In genomic region chr3:129321585-129321984, GRCm38 (mm10) we compare ENCODE assay signal across 29 mouse cellular contexts. TPM values are rescaled to one million over a fixed set of nuclear protein-coding genes. Genes with fewer than 3 reads are reported as not detected.
DNase-seq lines count a peak whose midpoint lies in the region; ATAC-seq and TF ChIP-seq lines count a peak whose summit lies in the region.
"Had no signal": no experiment of that assay in that cellular context is flagged by ENCODE, and none has a peak within 500 bp of the region (broad histone marks: within the 10 kb centered on the region; RNA-seq: fewer than 3 reads in every experiment).

No protein-coding gene starts in this region.

- no peak overlapping the region for H3K27ac ChIP-seq in intestine, embryonic 15.5 days
- H3K27ac ChIP-seq in intestine, embryonic 16.5 days (ENCODE audit: low read length) = no peak overlapping the region
- no peak overlapping the region for H3K27ac ChIP-seq in lung, postnatal 0 days (ENCODE audit: low read length)
- H3K27ac ChIP-seq: embryonic facial prominence, embryonic 12.5 days; forebrain, embryonic 10.5 days; forebrain, embryonic 15.5 days; hindbrain, embryonic 13.5 days; limb, embryonic 13.5 days; liver, embryonic 12.5 days; midbrain, embryonic 10.5 days; neural tube, embryonic 12.5 days had no signal

- H3K27me3 ChIP-seq in intestine, embryonic 15.5 days (replicated peaks) = no peaks in the 10 kb centered on the region
- H3K27me3 ChIP-seq in intestine, embryonic 16.5 days (replicated peaks; ENCODE audit: control insufficient read depth, insufficient read depth, low read length) = no peaks in the 10 kb centered on the region
- H3K27me3 ChIP-seq in lung, postnatal 0 days (replicated peaks; ENCODE audit: insufficient read depth, low read length) = no peaks in the 10 kb centered on the region
- H3K27me3 ChIP-seq: embryonic facial prominence, embryonic 12.5 days; forebrain, embryonic 15.5 days; hindbrain, embryonic 13.5 days; limb, embryonic 13.5 days; liver, embryonic 12.5 days; neural tube, embryonic 12.5 days had no signal

- WGBS in intestine, embryonic 15.5 days = 52% methylated on average over 6 of the region's 6 CpGs
- WGBS in intestine, embryonic 16.5 days = 53% methylated on average over 6 of the region's 6 CpGs
- WGBS in lung, postnatal 0 days = 12% methylated on average over 6 of the region's 6 CpGs

- no peak for TF ChIP-seq CTCF in lung, postnatal 0 days (IDR thresholded peaks at IDR 0.05)

- peak; percentile 31 for DNase-seq in kidney, postnatal 10 days
- DNase-seq in kidney, adult 9 months = no peak
- peak; percentile 20 for DNase-seq in forelimb bud, embryonic 11.5 days (ENCODE audit: low read depth, low spot score)
- DNase-seq in lung, postnatal 0 days (ENCODE audit: low spot score) = peak; percentile 49
- no peak for DNase-seq in gastrocnemius, postnatal 36 days
- DNase-seq: adrenal gland, postnatal 14 days; cerebellum, adult 11 months; cerebellum, adult 9-10 months; cerebellum, postnatal 36 days; heart, postnatal 4 days; liver, postnatal 0 days; right cerebral cortex, adult 18-20 months; spleen, adult 18-20 months; thymus, postnatal 14 days had no signal

- ATAC-seq in intestine, embryonic 15.5 days = peak; percentile 36; the same call in 1 of the 2 replicates
- ATAC-seq in intestine, embryonic 16.5 days = no peak
- peak; percentile 78 for ATAC-seq in lung, postnatal 0 days
- ATAC-seq: CD4-positive, CD25-positive, alpha-beta regulatory T cell, adult 4 months; forebrain, embryonic 15.5 days; liver, embryonic 12.5 days; liver, postnatal 0 days; midbrain, embryonic 16.5 days had no signal

- H3K36me3 ChIP-seq in intestine, embryonic 15.5 days = no peaks in the 10 kb centered on the region
- H3K36me3 ChIP-seq in intestine, embryonic 16.5 days (ENCODE audit: control insufficient read depth, insufficient read depth, low read length) = no peaks in the 10 kb centered on the region
- H3K36me3 ChIP-seq in lung, postnatal 0 days (ENCODE audit: insufficient read depth, low read length) = no peaks in the 10 kb centered on the region
- H3K36me3 ChIP-seq: embryonic facial prominence, embryonic 12.5 days; forebrain, embryonic 10.5 days; forebrain, embryonic 15.5 days; hindbrain, embryonic 13.5 days; limb, embryonic 13.5 days; liver, embryonic 12.5 days; midbrain, embryonic 10.5 days; neural tube, embryonic 12.5 days had no signal

- no peak overlapping the region for H3K9ac ChIP-seq in intestine, embryonic 15.5 days
- no peak overlapping the region for H3K9ac ChIP-seq in intestine, embryonic 16.5 days (ENCODE audit: low read depth, low read length)
- H3K9ac ChIP-seq in lung, postnatal 0 days (replicated peaks; ENCODE audit: low read depth) = no peak overlapping the region
- H3K9ac ChIP-seq: embryonic facial prominence, embryonic 12.5 days; forebrain, embryonic 15.5 days; hindbrain, embryonic 13.5 days; limb, embryonic 13.5 days; liver, embryonic 12.5 days; liver, postnatal 0 days; neural tube, embryonic 12.5 days had no signal

- no peaks in the 10 kb centered on the region for H3K9me3 ChIP-seq in intestine, embryonic 15.5 days
- H3K9me3 ChIP-seq in intestine, embryonic 16.5 days (ENCODE audit: control insufficient read depth, low read length) = no peaks in the 10 kb centered on the region
- no peaks in the 10 kb centered on the region for H3K9me3 ChIP-seq in lung, postnatal 0 days (ENCODE audit: low read length)
- H3K9me3 ChIP-seq: embryonic facial prominence, embryonic 12.5 days; forebrain, embryonic 10.5 days; forebrain, embryonic 15.5 days; hindbrain, embryonic 13.5 days; limb, embryonic 13.5 days; liver, embryonic 12.5 days; midbrain, embryonic 10.5 days; neural tube, embryonic 12.5 days had no signal

- intact Hi-C loops in gastrocnemius, postnatal 36 days (cut with DNase I) = no loop called here

- H3K4me3 ChIP-seq in intestine, embryonic 15.5 days (replicated peaks) = no peak overlapping the region
- no peak overlapping the region for H3K4me3 ChIP-seq in intestine, embryonic 16.5 days (ENCODE audit: low read length)
- H3K4me3 ChIP-seq in lung, postnatal 0 days (ENCODE audit: low read depth, low read length) = no peak overlapping the region
- H3K4me3 ChIP-seq: embryonic facial prominence, embryonic 12.5 days; forebrain, embryonic 10.5 days; forebrain, embryonic 15.5 days; hindbrain, embryonic 13.5 days; limb, embryonic 13.5 days; liver, embryonic 12.5 days; midbrain, embryonic 10.5 days; myocyte; neural tube, embryonic 12.5 days had no signal

- TF ChIP-seq EP300 in lung, postnatal 0 days (IDR thresholded peaks at IDR 0.05) = no peak

- H3K4me2 ChIP-seq in intestine, embryonic 15.5 days (replicated peaks) = no peak overlapping the region
- no peak overlapping the region for H3K4me2 ChIP-seq in intestine, embryonic 16.5 days (ENCODE audit: low read depth, low read length)
- H3K4me2 ChIP-seq in lung, postnatal 0 days (replicated peaks; ENCODE audit: low read depth, low read length) = no peak overlapping the region
- H3K4me2 ChIP-seq: embryonic facial prominence, embryonic 12.5 days; forebrain, embryonic 15.5 days; heart, embryonic 11.5 days; hindbrain, embryonic 13.5 days; limb, embryonic 13.5 days; liver, embryonic 12.5 days; neural tube, embryonic 12.5 days had no signal

- no peaks in the 10 kb centered on the region for H3K4me1 ChIP-seq in intestine, embryonic 15.5 days (replicated peaks)
- H3K4me1 ChIP-seq in intestine, embryonic 16.5 days (ENCODE audit: control insufficient read depth, insufficient read depth, low read length) = peaks cover 6% of the 10 kb centered on the region; the same call in 1 of the 2 replicates
- H3K4me1 ChIP-seq in lung, postnatal 0 days (ENCODE audit: insufficient read depth, low read depth, low read length) = no peaks in the 10 kb centered on the region; the same call in 1 of the 2 replicates
- H3K4me1 ChIP-seq: embryonic facial prominence, embryonic 12.5 days; forebrain, embryonic 10.5 days; forebrain, embryonic 15.5 days; hindbrain, embryonic 13.5 days; limb, embryonic 13.5 days; liver, embryonic 12.5 days; midbrain, embryonic 10.5 days; neural tube, embryonic 12.5 days had no signal

RNA-seq across cellular contexts. Expression of gene Enpep, which starts 10.9 kb away (rescaled TPM):
- 97.2 and 100 TPM in 2 replicates for polyA plus RNA-seq in intestine, embryonic 15.5 days (2015; fragmentation: Nextera tagmentation; extraction: Ambion mirVana)
- polyA plus RNA-seq in intestine, embryonic 16.5 days (2015; fragmentation: Nextera tagmentation; extraction: Ambion mirVana) = 143 and 194 TPM in 2 replicates
- polyA plus RNA-seq in lung, postnatal 0 days (2015; fragmentation: Nextera tagmentation; extraction: Ambion mirVana) = 106 and 118 TPM in 2 replicates
- total RNA-seq in gastrocnemius, postnatal 36 days (2021) = 1 to 10 TPM; 2.6 to 3.2 TPM
- total RNA-seq: megakaryocyte progenitor cell, adult 5-6 weeks had no signal
- polyA plus RNA-seq: forebrain, embryonic 10.5 days had no signal

Comparison
In these comparisons a context has a peak if more than half of its experiments do, and no peak if none do; other contexts are left out.
1. DNase-seq: peak in kidney, postnatal 10 days (single experiment), forelimb bud, embryonic 11.5 days (single experiment) and lung, postnatal 0 days (single experiment); none in kidney, adult 9 months (single experiment) and gastrocnemius, postnatal 36 days (0 of 2).